Mouse (Mus musculus) spleen, adult 2 months (tissue): ENCODE data around the gene Cox7a2.

Experiments used
- CTCF ChIP-seq: fragments of 200-500 bp; IDR thresholded peaks from 2 replicates; pipeline ENCODE4 v1.5.1; 2011; ENCODE audit warnings: mild to moderate bottlenecking, inconsistent platforms; ENCODE audit not compliant: insufficient read depth, insufficient read length, insufficient replicate concordance; ENCODE audit errors: extremely low read depth
- POLR2A ChIP-seq: fragments of 200-500 bp; IDR thresholded peaks from 2 replicates; pipeline ENCODE4 v1.6.1; 2011; ENCODE audit warnings: low read depth, low read length, inconsistent platforms

GRCm38 (mm10) chr9:79806317-79807075 lies 46.8 kb upstream of the Cox7a2 start:
- no peak for TF ChIP-seq CTCF
- no peak for TF ChIP-seq POLR2A
